Mouse (Mus musculus) cerebellum, postnatal 10 days (tissue): ENCODE results near the gene Irx3.

Source experiments
- DNase-seq, 2 experiments: peaks; one replicate each; pipeline ENCODE4 v3.0.0; 2021; ENCODE audit warnings: mixed read lengths in 2 of 2

The Irx3 gene

DNA sequence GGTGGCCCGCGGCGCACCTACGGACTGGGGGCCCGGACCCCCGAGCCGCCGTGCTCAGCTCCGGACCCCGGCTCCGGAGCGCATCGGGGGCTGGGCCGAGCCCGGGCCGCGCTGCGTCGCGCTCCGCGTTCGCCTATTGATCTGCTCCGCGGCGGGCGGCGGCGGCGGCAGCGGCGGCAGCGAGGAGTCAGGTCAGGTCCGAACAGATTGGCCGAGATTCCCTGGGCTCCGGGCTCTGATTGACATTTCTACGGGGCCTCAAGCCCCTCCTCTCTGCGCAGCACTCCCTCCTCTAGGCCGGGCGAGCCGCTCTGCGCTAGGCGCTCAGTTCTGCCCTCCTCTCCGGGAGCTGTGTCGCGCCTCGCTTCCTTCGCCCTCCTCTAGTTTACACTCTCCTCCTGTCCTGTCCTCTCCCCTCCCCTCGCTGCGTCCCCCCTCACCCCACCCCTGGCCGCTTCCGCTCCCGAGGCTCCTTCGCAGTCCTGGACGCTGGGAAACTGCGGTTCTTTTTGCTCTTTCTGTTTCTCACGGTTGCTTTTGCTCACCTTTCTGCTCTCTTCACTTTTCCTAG lies 541 bp downstream of the Irx3 start:
- DNase-seq: peak; percentile 64 to 72

DNA sequence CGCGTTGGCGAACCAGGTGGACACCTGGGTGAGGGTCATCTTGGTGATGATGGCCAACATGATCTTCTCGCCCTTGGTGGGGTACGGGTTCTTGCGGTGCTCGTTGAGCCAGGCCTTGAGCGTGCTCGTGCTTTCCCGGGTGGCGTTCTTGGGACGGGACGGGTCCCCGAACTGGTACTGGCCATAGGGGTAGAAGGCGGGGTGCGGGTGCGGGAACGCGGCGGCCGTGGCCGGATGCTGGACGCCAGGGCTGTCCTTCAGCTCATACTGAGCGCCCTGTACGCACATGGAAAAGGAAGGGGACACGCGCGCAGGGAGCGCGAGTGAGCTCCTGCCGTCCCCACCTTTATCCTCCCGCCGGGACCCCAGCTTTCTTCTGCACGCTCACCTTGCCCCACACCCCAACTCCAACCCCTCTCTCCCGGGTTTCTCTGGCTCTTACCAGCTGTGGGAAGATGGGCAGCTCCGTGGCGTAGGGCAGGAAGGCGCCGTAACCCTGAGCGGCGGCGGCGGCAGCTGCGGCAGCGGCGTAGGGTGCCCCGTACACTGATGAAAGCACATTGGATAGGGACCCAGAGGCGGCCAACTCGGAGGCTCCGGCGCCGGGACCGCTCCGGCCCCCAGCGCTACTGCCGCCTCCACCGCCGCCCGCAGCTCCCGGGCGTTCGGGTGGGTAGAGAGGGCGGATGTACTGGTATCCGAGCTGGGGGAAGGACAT lies 1.2 kb downstream of the Irx3 start:
- peak; percentile 42 to 50 for DNase-seq

DNA sequence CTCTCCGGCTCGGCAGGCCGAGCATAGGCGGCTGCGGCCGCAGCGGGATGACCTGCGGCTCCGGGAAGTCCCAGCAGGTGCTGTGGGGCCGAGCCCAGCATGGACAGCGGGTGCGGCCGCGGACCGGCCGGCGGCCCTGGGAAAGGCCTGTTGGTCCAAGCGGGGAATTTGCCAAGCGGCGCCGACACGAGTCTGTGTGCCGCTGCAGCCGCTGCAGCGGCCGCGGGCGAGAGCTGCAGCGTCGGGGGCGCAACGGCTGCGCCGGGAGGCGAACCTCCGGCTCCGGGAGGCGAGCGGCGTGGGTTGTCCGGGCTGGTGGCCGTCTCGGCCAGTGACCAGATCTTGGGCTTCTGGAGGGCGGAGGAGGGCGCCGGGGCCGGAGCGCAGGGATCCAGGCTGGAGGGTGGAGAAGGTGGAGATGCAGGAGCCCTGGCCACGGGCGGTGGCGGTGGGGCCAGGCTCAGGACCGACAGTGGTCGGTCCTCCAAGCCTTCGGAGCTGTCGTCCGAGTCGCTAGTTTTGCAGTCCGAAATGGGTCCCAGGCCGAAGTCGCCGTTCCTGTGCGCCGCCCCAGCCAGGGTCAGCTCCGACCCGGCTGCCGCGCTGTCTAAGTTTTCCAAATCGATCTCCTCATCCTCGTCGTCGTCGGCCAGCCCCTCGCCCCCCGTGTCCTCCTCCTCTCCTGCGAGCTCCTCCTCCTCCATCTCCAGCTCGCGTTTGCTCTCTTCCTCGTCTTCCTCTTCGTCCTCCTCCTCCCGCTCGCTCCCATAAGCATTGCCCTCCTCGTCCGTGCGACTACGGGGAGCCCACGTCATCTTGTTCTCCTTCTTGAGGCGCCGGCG lies 2.0 kb downstream of the Irx3 start:
- peak; percentile 60 to 62 for DNase-seq

DNA sequence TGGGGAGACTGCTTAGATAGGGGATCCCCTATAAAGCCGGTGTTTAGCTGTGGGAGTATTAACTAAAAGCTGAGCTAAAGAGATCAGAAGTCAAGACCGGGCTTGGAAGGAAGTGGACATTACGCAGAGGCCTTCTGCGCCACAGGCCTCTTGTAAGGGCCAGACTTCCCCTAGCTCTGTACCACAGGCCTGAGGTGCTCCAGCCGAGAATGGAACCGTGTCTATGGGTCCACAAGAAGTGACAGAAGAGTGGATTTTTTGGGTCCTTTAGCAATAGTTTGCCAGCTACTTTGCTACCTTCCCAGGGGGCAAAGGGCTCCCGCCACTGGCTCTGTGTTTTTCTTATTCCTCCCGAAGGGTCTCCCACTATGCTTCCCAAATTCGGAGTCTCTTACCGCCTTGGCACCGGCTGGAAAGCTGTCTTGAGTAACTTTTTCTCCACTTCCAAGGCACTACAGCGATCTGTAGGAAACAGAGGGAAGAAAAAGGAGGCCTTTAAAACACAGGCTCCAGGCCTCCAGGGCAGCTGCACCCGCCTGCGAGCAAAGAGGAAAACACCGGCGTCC lies 2.8 kb downstream of the Irx3 start:
- DNase-seq: no peak

DNA sequence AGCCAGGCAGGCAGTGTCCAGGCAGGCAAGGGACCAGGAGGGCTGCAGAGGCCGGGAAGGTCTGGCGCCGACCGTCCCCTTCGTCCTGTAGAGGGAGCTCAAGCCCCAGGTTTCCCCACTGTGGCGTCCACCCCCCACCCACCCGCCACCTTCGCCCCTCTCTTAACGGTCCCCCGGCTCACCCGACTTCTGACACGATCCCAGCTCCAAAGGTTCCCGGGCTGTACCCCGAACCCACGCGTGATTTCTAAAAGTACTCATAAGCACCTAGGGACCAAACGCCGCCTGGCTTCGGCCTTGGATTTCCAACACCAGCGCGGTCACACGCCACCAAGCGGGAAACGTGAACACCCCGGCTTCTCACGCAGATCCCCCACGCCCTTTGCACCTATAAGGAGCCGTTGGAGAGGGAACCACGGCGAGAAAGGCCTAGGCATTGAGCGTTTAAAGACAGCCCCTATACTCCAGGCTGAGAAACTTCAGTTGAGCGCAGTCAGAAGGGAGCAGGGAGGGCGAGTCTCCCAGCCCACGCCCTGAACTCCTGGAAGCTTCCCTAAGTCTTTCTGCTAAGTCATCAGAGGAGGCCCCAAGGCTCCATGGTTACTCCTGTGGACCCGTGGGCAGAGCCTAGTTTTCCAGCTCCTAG lies 4.1 kb downstream of the Irx3 start:
- peak; percentile 83 to 85 for DNase-seq

DNA sequence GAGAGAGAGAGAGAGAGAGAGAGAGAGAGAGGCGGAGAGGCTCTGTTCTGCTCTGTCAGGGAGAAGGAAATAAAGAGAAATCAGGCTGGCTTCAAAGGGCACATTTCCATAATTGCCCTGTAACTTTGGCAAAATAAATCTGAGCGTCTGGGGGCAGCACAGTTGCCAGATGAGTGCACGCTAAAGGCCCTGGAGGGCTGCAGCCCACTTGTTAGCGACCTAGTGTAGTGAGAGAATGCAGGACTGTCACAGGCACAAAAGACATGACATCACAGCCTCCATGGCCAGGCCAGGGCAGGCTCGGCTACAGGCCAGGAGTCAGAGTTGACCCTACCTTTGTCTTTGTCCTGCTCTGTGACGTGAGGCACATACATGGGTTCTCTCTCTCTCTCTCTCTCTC lies 8.0 kb downstream of the Irx3 start:
- peak in 1 of 2 experiments; percentile 43 for DNase-seq

DNA sequence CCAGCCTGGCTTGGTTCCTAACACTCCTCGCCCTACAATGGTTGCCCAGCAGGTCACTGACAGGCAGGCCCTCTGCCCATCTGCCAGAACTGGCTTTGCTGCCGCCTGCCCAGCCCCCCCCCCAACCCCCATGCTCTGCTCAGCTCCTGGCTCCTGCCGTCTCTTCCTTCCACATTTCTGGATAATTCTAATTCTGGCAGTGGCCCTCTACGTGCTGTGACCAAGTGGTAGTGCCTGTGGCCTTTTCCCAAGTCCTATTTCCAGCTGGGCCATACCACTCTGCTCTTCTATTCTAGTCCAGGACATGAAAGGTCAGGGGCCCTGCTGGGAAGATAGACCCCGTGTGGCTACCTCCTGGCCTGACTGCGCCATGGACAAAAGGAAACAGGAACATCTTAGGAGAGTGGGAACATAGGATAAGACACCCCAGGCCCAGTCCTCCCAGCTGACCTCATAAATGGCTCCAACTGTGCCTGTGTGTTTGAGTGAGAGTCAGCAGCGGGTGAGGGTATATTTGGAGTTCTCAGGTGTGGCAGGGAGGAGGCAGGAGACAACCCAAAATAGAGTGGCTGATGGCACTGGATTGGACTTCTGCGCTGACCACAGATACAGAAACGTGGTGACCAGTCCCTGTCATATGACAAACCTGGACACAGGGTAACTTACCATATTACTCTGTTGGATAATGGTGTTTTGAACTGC lies 14.5 kb downstream of the Irx3 start:
- peak; percentile 91 to 95 for DNase-seq

DNA sequence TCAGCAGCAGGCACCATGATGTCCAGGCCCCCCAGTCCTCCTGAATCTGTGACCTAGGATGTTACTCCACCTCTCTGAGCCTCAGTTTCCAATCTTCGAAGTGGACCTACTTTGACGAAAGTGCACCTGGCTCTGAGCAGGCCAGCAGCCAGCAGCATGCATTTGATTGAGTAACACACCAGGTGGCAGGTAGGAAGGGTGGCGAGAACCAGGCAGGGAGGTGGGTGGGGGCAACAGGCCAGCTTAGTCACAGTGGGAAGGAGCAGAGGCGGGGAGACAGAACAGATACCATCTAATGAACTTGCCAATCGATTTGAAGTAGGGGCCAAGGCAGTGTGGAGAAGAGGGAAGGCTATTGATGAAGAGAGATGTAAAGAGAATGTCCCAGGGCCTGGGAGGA lies 18.9 kb downstream of the Irx3 start:
- DNase-seq: no peak

DNA sequence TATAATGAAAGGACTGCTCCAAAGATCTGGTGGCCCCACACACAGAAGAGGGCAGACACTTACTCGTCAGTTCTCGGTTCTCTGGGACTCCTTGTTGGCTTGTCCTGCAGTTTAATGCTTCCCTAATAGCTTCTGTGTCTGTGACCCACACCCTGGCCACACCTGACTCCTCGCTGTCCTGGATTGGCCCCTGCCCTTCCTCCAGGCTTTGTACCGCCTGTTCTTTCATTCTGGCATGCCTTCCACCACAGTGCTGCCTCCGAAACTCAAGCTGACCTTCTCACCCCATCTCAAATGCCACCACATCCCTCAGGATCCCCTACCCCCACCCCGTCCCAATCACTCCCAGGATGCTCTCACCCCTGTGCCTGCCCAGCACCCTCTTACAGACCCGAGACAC lies 19.7 kb downstream of the Irx3 start:
- DNase-seq: no peak

DNA sequence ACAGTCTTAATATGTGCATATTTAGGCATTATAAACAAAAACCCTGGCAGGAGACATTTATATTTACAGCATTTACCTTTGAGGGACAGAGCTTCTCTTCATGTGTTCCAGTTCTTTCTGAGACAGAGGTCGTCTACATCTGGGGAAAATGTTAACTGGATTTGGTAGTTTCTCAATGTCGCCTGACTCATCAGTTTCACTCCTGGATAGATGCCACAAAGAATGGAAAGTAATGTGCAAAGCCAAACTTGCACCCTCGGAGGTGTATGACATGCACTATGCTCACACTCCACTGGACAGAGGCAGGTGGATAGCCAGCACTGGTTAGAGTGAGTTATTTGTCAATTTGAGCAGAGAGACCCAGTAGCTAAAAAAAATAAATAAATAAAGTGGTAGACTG lies 21.2 kb downstream of the Irx3 start:
- no peak for DNase-seq

DNA sequence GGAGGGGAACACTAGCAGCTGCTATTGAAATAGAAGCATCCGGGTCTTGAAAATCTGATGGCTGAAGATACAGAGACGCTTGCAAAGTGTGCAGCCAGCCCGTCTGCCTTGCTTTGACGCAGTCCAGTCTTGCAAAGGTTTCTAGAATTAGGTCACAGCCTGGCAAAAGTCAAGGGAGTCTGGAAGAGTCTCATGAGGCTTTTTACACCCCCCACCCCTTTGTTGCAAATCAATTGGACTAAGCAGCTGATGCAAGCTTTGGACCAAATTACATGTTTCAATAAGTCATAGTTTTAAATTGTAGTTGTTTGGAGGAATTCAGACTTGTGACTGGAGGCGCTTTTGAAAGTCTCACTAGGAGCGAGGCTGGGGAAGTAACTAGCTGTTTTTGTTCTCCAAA lies 33.0 kb downstream of the Irx3 start:
- DNase-seq: no peak

DNA sequence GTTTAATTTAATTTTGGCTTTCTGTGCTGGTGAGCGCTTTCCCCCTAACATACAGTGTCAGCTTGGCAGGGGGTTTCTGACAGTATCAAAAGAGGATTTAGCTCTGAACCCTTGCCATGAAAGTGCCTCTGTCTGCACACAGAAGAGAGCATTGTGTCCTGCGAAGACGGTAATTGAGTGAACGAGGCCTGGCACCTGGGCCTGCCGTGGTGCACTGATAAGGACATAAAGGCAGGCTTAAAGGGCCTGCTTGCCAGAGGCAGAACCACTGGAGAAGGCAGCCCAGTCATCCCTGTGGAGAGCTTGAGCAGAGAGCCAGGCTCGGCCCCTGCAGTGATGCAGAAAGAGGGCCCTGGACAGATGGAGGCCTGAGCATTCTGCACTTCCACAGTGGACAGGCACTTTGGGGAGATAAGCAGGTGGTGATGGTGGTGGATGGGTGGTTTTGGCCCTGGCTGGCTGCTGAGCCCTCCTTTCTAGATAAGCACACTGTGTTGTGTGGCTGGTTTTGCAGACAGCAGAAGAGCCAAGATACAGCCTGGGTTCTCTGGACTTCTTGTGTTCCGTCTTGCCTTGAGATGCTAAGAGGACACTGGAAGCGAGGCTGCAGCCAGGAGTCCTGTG lies 36.3 kb downstream of the Irx3 start:
- DNase-seq: peak in 1 of 2 experiments; percentile 40

DNA sequence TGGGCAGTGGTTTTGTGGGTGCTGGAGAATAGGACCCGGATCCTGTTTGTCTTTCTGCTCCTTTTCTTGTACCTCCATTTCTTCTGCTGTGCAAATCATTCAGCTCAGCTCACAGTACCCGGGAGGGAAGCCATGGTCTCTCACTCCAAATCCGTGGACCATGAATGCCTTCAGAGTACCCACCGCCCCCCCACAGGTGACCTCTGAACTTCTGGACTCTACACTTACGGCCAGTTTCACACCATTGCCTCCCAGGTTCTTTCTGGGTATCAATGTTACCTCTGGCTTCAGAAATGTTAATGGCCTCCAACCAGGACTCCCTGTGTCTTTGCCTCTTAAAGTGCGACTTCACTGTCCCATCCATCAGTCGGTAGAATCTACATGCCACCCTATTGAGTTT lies 46.3 kb downstream of the Irx3 start:
- DNase-seq: no peak

DNA sequence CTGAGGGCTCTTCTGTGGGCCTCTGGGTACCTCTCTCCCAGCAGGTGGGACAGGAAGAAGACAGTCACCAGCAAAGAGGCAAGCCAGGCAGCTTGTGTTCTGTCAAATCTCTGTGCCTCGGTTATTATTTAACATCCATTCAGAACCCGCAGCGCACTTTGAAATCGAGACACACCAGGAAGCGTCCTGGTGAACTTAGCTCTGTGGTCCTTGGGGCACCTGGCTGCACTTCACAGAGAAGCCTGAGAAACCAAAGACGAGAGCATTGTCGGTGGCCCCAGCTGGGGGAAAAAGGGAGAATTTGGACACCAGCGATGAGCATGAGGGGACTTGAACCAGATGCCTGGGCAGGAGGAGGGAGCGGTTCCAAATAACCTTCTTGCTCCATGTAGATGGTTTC lies 46.8 kb downstream of the Irx3 start:
- DNase-seq: no peak

DNA sequence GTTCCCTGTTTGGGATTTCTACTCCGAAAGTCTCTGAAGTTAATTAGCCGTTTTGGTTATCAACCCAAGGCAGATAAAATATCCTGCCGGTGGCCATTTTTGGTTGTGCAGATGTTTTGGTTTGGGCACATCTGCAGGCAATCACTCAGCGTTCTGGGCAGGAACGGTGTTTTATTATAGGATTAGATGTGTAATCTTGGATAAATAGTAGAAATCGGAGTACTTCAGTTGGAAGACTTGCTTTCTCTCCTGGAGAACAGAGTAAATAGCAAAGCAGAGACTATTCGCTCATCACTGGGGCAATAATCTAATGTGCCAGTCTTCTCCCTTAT lies 51.1 kb downstream of the Irx3 start:
- DNase-seq: no peak

DNA sequence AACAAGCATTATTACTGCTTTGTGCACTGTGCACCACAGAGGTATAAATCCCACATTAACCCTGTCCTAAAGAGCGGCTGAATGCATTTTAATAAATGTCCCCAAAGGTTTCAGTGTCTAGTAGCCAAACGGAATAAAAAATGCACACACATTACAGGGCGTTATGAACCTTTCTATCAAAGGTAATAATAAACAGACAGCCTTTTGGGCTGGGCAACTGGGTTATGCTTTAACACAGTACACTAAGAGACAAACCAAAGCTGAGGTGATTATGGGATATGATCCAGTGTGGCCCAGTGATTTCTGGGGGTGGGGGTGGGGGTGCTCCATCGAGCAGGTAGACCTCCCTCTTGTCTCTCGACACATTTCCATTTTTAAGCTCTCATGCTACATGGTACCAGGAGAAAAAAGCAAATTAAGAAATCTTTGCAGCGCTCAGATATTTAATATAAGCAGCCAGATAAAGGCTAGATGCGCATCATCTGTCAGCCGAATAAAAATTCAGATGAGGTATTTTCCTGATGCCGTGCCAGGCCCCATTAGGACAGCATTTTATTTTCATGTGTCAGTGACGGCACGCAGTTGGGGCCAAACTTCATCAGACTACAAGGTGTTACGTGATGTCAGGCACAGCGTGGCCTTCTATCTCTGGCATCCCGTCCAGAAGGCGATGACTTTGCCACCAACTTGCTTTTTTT lies 51.6 kb downstream of the Irx3 start:
- DNase-seq: peak in 1 of 2 experiments; percentile 22

DNA sequence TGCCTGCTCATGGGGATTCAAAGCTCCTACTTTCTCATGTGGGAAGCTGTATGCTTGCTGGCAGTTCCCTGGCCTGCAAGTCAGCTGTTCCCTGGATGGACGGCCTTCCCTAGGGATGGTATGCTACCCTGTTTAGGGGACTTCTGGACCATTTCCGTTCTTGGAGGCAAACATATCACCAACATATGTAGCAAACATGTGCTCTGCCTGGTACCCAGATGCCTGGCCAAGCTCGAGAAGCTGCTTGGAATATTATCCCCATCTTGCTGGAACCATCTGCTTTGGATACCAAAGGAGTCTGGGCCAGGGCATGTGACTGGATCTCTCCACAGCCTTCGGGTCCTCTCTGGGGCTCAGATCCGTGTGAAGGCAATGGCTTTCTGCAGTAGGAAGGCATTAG lies 52.5 kb downstream of the Irx3 start:
- DNase-seq: peak; percentile 56 to 57
